Mouse (Mus musculus) left cerebral cortex, postnatal 25 days (tissue): Measurements from ENCODE around the gene Ywhaq. TPM values are rescaled to one million over a fixed set of nuclear protein-coding genes. Genes with fewer than 3 reads are reported as not detected.
"Not testable (repeated sequence)": the region's sequence is repeated elsewhere in the genome, so short reads cannot be mapped to it uniquely, and the experiment has no call there.

Experiments used
- DNase-seq, 2 experiments: peaks; one replicate each; pipeline ENCODE4 v3.0.0; 2022; ENCODE audit warnings: low spot score in 2 of 2, mixed read lengths in 1 of 2
- intact Hi-C: fragments of 180-260 bp; cut with DNase I; formaldehyde crosslinking; loops from one replicate; pipeline ENCODE4 v1.15.1; 2025
- total RNA-seq, 2 experiments: library from RNA; stranded (reverse); gene quantifications; 2 replicates each; pipeline ENCODE4 v1.2.3; 2021

Gene Ywhaq
- total RNA-seq, 2 experiments from 2014 or later = 445 to 481 TPM

GRCm38 (mm10) chr12:21418083-21418482, 646 bp upstream of the Ywhaq start:
- intact Hi-C loops = loop anchor here (5.0 kb wide), 1 partner anchor 94 kb away; no protein-coding TSS in a partner anchor
- no peak for DNase-seq

DNA sequence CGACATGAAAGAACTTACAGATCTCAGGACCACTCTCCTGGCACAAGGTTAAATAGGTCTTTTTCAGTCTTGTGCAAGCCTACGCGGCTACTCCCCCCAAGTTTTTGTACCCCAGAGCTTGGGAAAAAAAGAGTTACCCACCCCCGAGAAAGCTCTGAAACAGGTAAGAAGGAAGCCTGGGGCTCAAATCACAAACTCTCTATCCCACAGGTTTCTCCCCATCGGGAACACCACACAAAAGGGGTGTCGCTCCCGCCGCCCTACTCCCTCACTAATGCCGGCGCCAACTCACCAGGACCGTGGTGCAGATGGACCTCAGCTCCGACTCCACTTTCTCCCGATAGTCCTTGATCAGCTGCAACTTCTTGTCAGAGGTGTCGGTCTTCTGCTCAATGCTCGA, 931 bp downstream of the Ywhaq start:
- peak in 1 of 2 experiments; percentile 13 for DNase-seq
- intact Hi-C loops = loop anchor here (2.0 to 5.0 kb wide), 2 partner anchors 44 to 96 kb away; partner anchors contain the start of gene Adam17

- DNase-seq = no peak
- intact Hi-C loops = no loop called here
Observed at GRCm38 (mm10) chr12:21410620-21411019, 6.8 kb downstream of the Ywhaq start.

GRCm38 (mm10) chr12:21409651-21410050, 7.8 kb downstream of the Ywhaq start:
- no peak for DNase-seq
- intact Hi-C loops = no loop called here

GRCm38 (mm10) chr12:21408789-21409367, 8.6 kb downstream of the Ywhaq start:
- intact Hi-C loops = no loop called here
- DNase-seq = no peak

GRCm38 (mm10) chr12:21402771-21403170, 14.7 kb downstream of the Ywhaq start:
- intact Hi-C loops = no loop called here
- no peak for DNase-seq

- intact Hi-C loops = no loop called here
- DNase-seq = no peak
Observed at GRCm38 (mm10) chr12:21386201-21386600, 31.2 kb downstream of the Ywhaq start.

- intact Hi-C loops, DNase-seq: not testable (repeated sequence)
Observed at GRCm38 (mm10) chr12:21378765-21379346, 38.6 kb downstream of the Ywhaq start.

GRCm38 (mm10) chr12:21375376-21376157, 41.9 kb downstream of the Ywhaq start:
- DNase-seq = no peak
- intact Hi-C loops = no loop called here

DNA sequence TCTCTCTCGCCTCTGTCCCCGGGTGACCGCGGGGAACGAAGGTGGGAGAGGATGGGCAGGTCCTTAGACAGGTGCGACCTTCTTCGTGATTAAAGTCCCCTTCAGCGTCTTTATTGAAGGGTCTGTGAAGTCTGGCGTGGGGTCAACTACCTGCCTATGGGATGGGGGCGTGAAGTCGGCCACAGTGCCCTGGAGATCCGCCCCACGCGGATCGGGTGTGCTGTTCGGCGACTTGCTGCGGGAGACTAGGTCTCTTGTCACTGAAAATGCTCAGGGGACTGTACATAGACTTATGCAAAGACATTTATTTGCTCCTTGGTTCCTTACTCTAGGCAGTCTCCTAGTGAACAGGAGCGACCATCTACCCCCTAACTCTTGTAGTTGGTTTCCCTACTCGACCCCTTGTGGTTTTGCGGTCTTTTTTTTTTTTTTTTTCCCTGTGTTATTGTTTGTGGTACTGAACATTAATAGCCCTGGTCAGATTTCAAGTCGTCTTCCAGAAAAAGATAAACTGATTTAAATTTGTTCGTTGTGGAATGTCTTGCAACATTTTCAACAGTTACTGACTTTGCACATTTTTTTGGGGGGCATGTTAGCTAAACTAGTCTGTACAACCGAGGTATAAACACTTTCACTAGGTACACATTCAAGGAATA, 43.5 kb downstream of the Ywhaq start:
- no peak for DNase-seq
- intact Hi-C loops = loop anchor here (1.0 to 2.0 kb wide), 2 partner anchors 43 to 88 kb away; partner anchors contain the start of genes Itgb1bp1 and Ywhaq

DNA sequence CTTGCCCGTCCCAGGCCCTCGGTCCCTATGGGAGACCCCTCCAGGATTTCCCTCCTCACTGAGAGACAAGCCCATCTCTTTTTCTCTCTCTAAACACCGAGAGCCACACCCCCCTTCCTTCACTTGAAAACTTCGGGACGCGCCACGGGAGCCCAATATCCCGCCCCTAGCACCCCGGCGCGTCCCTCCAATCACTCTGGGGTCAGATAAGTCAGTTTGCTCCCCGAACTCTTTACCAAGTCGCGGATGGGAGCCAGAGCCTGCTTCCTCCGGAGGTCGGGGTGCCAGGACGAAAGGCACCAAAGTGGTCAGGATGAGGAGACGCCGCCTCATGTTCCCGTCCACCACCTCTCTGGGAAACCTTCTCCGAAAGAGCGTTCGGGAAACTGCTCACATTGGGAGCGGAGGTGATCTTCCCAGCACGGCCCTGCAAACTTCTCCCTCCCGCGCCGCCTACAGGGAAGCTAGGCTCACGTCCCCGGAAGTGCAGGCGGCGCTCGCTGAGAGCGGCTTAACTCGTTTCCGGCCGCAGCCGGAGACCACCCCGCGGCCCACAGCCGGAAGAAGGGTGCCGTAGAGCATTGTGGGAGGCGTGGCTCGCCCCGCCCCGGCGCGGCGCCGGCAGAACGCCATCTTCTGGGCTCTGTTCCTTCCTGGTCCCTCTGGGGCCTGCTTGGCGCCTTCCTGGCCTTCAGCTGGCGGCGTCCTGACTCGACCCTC, 44.2 kb downstream of the Ywhaq start, which contains the start of gene Adam17:
Gene Adam17 (minus strand): TSS at position 533 of the 720 bp plus-strand sequence.
- intact Hi-C loops = loop anchor here (1.0 to 2.0 kb wide), 2 partner anchors 44 to 87 kb away; partner anchors contain the start of genes Itgb1bp1 and Ywhaq
- DNase-seq = peak; percentile 96 to 98

DNA sequence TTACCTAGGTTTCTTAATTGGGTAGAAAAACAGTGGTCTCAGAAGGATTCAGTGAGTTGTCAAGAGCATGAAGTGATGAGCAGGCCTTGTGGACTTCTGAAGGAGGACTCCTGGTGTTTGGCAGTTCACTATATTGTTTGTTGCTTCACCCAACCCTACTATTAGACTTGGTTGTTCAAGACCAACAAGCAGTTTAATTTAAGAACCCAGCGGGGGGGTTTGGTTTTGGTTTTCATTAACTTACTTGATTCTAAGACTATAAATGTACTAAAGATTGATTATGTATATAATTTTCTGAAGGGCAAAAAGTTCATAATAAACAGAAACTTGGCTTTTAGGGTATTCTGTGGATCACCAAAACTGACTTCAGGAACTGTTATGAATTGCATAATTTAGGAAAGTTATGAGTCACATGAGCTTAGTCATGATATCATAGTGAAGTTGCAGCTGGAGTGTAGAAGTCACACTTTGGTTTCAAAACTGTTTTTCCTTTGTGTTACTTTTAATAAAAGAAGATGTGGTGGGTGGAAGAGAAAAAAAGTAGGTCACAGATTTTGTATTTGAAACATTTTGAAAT, 47.3 kb downstream of the Ywhaq start:
- DNase-seq = no peak
- intact Hi-C loops = no loop called here

DNA sequence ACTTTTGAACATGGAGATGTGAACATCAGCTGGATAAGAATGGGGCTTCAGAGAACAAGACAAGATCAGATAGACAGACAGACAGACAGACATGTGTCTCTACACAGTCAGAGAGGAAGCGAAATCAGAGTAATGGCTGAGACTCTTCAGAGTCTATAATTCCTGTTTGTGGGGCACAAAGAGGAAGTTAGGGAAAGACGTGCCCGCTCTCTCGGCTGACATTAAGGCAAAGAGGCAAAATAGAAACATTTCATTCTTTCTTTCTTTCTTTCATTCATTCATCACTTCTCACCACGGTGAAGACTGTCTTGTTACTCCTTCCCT, 48.4 kb downstream of the Ywhaq start:
- intact Hi-C loops = no loop called here
- DNase-seq = no peak

GRCm38 (mm10) chr12:21368376-21369086, 48.9 kb downstream of the Ywhaq start:
- intact Hi-C loops = no loop called here
- no peak for DNase-seq

DNA sequence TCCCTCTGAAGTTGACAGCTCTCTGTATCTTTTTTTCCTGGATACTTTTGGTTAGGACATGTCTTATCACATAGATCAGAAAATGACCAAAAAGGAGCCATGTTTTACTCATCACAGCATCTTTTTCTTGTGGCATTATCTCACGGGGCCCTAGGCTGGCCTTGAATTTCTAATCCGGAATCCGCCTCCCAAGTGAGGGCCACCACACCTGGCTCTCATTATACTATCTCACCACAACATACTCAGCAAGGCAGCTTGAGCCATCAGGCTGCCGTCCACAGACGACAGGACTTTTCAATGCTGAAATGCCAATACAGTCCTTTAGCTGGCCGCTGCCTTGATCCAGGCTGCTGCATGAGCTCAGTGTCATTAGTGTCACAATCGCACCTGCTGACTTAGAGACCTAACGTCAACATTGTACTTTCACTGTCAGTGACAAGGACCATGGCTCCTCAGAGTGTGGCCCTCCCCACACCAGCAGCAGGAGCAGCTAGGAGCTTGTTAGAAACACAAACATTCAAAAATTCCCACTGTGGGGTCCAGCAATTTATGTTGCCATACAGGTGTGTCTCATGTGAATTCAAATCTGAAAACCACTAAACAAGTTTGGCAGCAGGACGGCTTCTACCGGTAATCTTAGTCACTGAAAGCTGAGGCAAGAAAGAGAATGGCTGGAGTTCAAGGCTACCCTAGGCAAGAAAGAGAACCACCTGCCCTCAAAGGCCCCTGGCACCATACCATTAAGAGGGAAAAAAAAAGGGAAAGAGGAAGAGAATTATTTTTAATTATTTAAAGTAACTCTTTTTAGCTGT, 52.6 kb downstream of the Ywhaq start:
- no peak for DNase-seq
- intact Hi-C loops = no loop called here

DNA sequence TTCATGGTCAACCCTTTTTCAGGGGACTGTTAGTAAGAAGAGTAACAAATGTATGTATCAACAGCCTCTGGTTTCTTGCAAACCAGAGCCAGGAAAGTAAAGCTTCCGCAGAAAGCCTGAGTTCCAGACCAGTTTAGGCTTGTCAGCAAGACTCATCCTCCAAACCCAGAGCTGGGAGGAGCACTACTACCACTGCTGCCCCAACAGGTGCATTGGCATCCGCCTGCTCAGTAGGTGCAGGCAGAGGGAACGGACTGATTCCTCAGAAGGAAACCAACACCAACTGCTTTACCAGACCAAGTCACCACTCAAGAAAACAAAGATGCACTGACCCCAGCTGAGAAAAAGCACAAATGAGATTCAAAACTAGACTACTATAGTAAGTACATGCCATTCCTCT, 54.2 kb downstream of the Ywhaq start:
- no peak for DNase-seq
- intact Hi-C loops = no loop called here

DNA sequence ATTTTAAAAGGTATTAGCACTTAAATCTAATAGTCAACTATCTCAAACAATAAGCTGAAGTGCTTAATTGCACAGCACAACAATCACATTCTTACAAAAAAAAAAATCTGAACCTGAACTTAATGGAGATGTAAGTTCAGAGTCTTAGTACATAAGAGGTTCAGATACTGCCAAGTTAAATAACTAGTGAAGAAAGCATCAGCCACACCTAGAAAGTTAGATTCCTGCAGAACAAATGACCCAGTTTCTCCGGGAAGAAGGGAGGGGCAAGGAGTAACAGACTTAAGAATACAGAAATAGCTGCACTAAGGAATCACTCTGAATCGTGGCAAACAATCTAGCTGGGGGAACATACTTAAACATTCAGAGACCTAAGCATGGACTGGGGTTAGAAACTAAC, 54.8 kb downstream of the Ywhaq start:
- intact Hi-C loops = no loop called here
- DNase-seq = no peak

DNA sequence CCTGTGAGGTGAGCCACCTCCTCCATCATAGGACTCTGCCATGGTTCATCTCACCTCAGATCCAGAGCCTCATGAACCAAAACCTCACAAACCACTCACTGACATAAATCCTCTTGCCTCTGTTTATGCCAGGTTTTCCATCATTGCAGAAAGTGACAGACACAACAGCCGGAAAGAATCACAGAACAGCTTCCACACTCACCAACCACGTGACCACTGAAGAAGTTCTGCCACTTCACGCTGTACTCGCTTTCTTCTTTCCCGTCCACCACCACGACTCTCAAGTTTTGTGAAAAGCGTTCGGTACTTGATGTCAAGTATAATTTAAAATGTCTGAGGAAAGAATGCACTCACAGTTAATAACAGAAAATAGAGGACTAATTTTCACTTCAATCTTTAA, 63.8 kb downstream of the Ywhaq start:
- intact Hi-C loops = no loop called here

More for the DNA sequence above, 63.8 kb downstream of the Ywhaq start:
- no peak for DNase-seq
